Mouse (Mus musculus): ENCODE results near the gene Zfpm1. TPM values are rescaled to one million over a fixed set of nuclear protein-coding genes. Genes with fewer than 3 reads are reported as not detected.
A peak's percentile ranks its signal among the peaks of the same experiment; 100 is the strongest.

The Zfpm1 gene
- polyA plus RNA-seq, 1 experiment: 73.3 TPM

DNA sequence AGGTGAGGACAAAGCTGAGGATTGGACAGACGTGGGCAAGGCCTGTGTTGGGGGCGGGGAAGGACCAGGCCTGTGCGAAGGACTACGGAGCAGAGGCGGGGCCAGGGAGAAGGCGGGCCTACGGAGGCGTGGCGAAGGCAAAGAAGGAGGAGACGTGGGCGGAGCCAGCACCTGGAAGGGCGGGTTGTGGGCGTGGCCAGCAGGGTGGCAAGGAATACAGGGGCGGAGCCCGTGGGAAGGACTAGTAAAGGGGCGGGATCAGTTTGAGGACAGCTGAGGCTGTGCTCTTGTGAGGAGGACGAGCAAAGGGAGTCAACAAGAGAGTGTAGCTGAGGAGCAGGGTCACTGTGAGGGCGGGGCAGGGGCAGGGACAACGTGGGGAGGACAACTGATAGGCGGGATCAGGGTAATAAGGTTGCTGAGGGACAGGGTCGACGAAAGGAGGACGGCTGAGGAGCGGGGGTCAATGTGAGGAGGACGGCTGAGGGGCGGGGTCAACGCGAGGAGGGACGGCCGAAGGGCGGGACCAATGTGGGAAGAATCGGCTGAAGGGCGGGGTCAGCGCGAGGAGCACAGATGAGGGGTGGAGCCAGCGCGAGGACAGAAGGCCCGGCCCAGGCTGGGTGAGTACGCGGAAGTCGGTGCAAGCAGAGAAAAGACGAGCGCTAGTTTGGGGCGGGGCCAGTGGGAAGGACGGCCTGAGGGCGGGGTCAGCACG, 465 bp upstream of the Zfpm1 start:
- TF ChIP-seq POLR2A (IDR thresholded peaks at IDR 0.05; ENCODE audit: low read depth, low read length) (no peak), CTCF (IDR thresholded peaks at IDR 0.05; ENCODE audit: extremely low read depth, insufficient read depth, insufficient read length, insufficient replicate concordance) (no peak)
- Histone ChIP-seq H3K36me3 (ENCODE audit: control insufficient read depth, insufficient read depth, low read length) (no peaks in the 10 kb centered on the region), H3K4me1 (ENCODE audit: control insufficient read depth, insufficient read depth, insufficient read length) (peaks cover 15% of the 10 kb centered on the region; the same call in 1 of the 2 replicates), H3K4me3 (ENCODE audit: extremely low read depth, insufficient read depth, insufficient read length) (peak overlapping the region; percentile 66), H3K27me3 (ENCODE audit: control insufficient read depth, insufficient read depth, low read length) (no peaks in the 10 kb centered on the region), H3K27ac (ENCODE audit: insufficient read depth, low read length) (peak overlapping the region; percentile 66; the same call in 1 of the 2 replicates)
- 1% methylated on average over 47 of the region's 47 CpGs for WGBS
- peak; percentile 95 to 100 for DNase-seq (ENCODE audit: low read depth in 1 of 2, low spot score in 2 of 2)

DNA sequence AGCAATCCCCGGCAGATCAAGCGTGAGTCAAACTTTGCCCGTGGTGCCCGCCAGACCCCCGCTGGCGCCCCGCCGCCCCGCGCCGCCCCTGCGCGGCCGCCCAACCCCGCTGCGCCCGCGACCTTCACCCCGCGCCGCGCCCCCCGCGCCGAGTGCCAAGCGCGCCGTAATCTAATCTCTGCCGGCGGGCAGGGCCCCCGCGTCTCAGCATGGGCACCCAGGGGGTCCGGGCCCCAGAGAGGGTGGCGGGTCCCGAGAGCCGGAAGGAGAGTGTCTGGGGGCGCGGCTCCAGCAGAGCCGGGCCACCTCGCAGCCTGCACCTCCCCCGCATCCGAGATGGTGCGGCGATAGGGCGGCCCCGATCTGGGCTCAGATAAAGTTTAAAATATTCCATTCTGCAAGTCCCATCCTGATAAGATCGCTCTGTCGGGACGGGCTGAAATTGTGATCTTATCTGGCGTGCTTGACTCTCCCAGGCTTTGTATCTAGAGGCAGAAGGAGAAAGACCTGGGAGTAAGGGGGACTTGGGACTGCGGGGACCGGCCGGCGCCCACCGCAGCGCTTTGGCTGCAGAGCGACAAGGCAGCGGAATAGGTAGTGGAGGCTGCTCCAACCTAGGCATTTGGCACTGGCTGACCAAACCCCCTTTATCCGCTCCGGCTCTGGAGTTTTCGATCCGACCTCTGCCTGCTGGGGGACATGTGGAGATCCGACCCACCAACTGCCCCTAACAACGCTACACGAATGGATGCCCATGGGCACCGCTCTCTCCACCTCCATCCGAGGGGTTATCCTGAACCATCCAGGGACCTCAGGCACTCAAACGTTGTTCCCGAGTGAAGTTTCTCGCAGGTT, 787 bp downstream of the Zfpm1 start:
- H3K36me3 ChIP-seq (ENCODE audit: control insufficient read depth, insufficient read depth, low read length): no peaks in the 10 kb centered on the region
- 1% methylated on average over 69 of the region's 70 CpGs for WGBS
- no peak for TF ChIP-seq POLR2A (IDR thresholded peaks at IDR 0.05; ENCODE audit: low read depth, low read length)
- TF ChIP-seq CTCF (IDR thresholded peaks at IDR 0.05; ENCODE audit: extremely low read depth, insufficient read depth, insufficient read length, insufficient replicate concordance): no peak
- peaks cover 21% of the 10 kb centered on the region; the same call in 1 of the 2 replicates for H3K4me1 ChIP-seq (ENCODE audit: control insufficient read depth, insufficient read depth, insufficient read length)
- H3K4me3 ChIP-seq (ENCODE audit: extremely low read depth, insufficient read depth, insufficient read length): peak overlapping the region; percentile 64
- H3K27me3 ChIP-seq (ENCODE audit: control insufficient read depth, insufficient read depth, low read length): no peaks in the 10 kb centered on the region
- peak in 1 of 2 experiments; percentile 43 for DNase-seq (ENCODE audit: low read depth in 1 of 2, low spot score in 2 of 2)
- H3K27ac ChIP-seq (ENCODE audit: insufficient read depth, low read length): peak overlapping the region; percentile 82

GRCm38 (mm10) chr8:122283356-122284202, 1.6 kb downstream of the Zfpm1 start:
- under 1% methylated on average over 37 of the region's 37 CpGs for WGBS
- H3K27me3 ChIP-seq (ENCODE audit: control insufficient read depth, insufficient read depth, low read length): no peaks in the 10 kb centered on the region
- H3K4me1 ChIP-seq (ENCODE audit: control insufficient read depth, insufficient read depth, insufficient read length): peaks cover 24% of the 10 kb centered on the region; the same call in 1 of the 2 replicates
- no peaks in the 10 kb centered on the region for H3K36me3 ChIP-seq (ENCODE audit: control insufficient read depth, insufficient read depth, low read length)
- H3K27ac ChIP-seq (ENCODE audit: insufficient read depth, low read length): peak overlapping the region; percentile 82
- no peak for TF ChIP-seq POLR2A (IDR thresholded peaks at IDR 0.05; ENCODE audit: low read depth, low read length)
- TF ChIP-seq CTCF (IDR thresholded peaks at IDR 0.05; ENCODE audit: extremely low read depth, insufficient read depth, insufficient read length, insufficient replicate concordance): no peak
- peak overlapping the region; percentile 64 for H3K4me3 ChIP-seq (ENCODE audit: extremely low read depth, insufficient read depth, insufficient read length)
- peak in 1 of 2 experiments; percentile 31 for DNase-seq (ENCODE audit: low read depth in 1 of 2, low spot score in 2 of 2)

GRCm38 (mm10) chr8:122284203-122284658, 2.3 kb downstream of the Zfpm1 start:
- H3K4me1 ChIP-seq (ENCODE audit: control insufficient read depth, insufficient read depth, insufficient read length): peaks cover 24% of the 10 kb centered on the region; the same call in 1 of the 2 replicates
- peak in 1 of 2 experiments; percentile 60 for DNase-seq (ENCODE audit: low read depth in 1 of 2, low spot score in 2 of 2)
- H3K36me3 ChIP-seq (ENCODE audit: control insufficient read depth, insufficient read depth, low read length): no peaks in the 10 kb centered on the region
- WGBS: 2% methylated on average over 33 of the region's 33 CpGs
- H3K27me3 ChIP-seq (ENCODE audit: control insufficient read depth, insufficient read depth, low read length): no peaks in the 10 kb centered on the region
- H3K27ac ChIP-seq (ENCODE audit: insufficient read depth, low read length): peak overlapping the region; percentile 82
- peak overlapping the region; percentile 64 for H3K4me3 ChIP-seq (ENCODE audit: extremely low read depth, insufficient read depth, insufficient read length)
- TF ChIP-seq POLR2A (IDR thresholded peaks at IDR 0.05; ENCODE audit: low read depth, low read length) (no peak), CTCF (IDR thresholded peaks at IDR 0.05; ENCODE audit: extremely low read depth, insufficient read depth, insufficient read length, insufficient replicate concordance) (no peak)

DNA sequence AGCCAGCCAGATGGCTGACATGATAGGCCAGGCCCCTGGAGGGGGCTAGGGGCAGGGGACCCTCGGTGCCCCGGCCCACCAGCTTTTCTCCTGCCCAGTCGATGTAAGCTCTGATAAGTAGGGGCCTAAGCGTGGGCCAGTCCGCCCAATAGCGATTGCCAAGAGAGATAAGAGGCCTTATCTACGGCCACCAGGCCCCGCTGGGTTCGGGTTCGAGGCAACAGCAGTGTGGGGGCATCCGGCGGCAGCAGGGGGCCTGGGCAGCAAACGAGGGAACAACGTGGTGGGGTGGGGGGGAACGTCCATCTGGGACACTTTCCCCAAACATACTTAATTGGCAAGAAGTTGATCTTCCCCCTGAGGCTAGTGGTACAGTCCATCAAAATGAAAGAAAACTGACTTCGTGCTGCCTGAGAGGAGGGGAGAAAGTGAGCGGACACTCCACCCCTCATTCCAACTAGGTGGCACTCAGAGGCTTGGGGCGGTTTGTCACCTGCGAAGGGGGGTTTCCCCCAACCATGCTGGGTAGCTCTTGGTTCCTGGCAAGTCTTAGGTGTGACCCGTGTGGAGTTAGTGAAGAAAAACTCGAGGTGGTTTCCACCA, 2.8 kb downstream of the Zfpm1 start:
- H3K36me3 ChIP-seq (ENCODE audit: control insufficient read depth, insufficient read depth, low read length): no peaks in the 10 kb centered on the region
- TF ChIP-seq POLR2A (IDR thresholded peaks at IDR 0.05; ENCODE audit: low read depth, low read length) (no peak), CTCF (IDR thresholded peaks at IDR 0.05; ENCODE audit: extremely low read depth, insufficient read depth, insufficient read length, insufficient replicate concordance) (no peak)
- no peaks in the 10 kb centered on the region for H3K27me3 ChIP-seq (ENCODE audit: control insufficient read depth, insufficient read depth, low read length)
- peak overlapping the region; percentile 82 for H3K27ac ChIP-seq (ENCODE audit: insufficient read depth, low read length)
- H3K4me1 ChIP-seq (ENCODE audit: control insufficient read depth, insufficient read depth, insufficient read length): peaks cover 24% of the 10 kb centered on the region; the same call in 1 of the 2 replicates
- H3K4me3 ChIP-seq (ENCODE audit: extremely low read depth, insufficient read depth, insufficient read length): peak overlapping the region; percentile 64; the same call in 1 of the 2 replicates
- DNase-seq (ENCODE audit: low read depth in 1 of 2, low spot score in 2 of 2): peak; percentile 52 to 62
- WGBS: 7% methylated on average over 21 of the region's 21 CpGs

DNA sequence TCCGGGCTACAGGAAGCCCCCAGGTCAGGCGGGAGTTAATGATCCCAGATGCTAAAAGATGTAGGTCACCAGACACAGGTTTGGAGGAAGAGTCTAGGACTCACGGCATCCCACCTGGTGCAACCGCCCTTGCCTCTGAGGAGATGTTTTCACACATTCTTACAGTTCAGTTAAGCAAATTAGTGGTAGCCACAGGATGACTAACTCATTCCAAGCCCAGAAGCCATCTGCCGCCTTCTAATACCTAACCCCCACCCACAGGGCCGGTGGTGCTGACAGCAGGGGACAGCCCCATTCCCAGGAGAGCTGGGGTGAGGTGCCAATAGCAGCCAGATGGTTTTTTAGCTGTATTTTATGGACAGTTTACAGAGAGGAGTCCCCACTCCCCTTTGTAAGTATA, 3.8 kb downstream of the Zfpm1 start:
- Histone ChIP-seq H3K4me3 (ENCODE audit: extremely low read depth, insufficient read depth, insufficient read length) (no peak overlapping the region), H3K4me1 (ENCODE audit: control insufficient read depth, insufficient read depth, insufficient read length) (peaks cover 24% of the 10 kb centered on the region; the same call in 1 of the 2 replicates), H3K27ac (ENCODE audit: insufficient read depth, low read length) (peak overlapping the region; percentile 82), H3K27me3 (ENCODE audit: control insufficient read depth, insufficient read depth, low read length) (no peaks in the 10 kb centered on the region), H3K36me3 (ENCODE audit: control insufficient read depth, insufficient read depth, low read length) (no peaks in the 10 kb centered on the region)
- DNase-seq (ENCODE audit: low read depth in 1 of 2, low spot score in 2 of 2): peak in 1 of 2 experiments; percentile 59
- TF ChIP-seq POLR2A (IDR thresholded peaks at IDR 0.05; ENCODE audit: low read depth, low read length): no peak
- TF ChIP-seq CTCF (IDR thresholded peaks at IDR 0.05; ENCODE audit: extremely low read depth, insufficient read depth, insufficient read length, insufficient replicate concordance): no peak
- 24% methylated on average over 6 of the region's 6 CpGs for WGBS
